Mouse (Mus musculus): ENCODE measurements around the gene Rraga. TPM values are rescaled to one million over a fixed set of nuclear protein-coding genes. Genes with fewer than 3 reads are reported as not detected.
"Not testable (repeated sequence)": the region's sequence is repeated elsewhere in the genome, so short reads cannot be mapped to it uniquely, and the experiment has no call there.

The Rraga gene
- polyA plus RNA-seq, 1 experiment from 2014 or later, result 169 TPM

DNA sequence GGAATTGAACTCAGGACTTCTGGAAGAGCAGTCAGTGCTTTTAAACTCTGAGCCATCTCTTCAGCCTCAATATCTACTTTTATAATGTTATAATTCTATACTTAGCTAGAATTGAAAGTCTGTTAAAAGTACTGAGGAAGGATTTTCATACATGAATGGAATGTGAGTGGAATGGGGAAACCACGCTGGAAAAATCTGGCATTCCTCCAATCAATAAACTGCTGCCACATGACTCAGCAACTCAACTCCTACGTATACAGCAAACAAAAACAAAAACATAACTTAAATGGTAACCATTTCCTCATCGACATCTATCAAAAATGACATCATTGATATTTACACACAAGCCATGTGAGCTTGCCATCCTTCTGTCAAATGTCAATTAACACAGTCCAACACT is 46.6 kb downstream of the Rraga start:
- H3K9me3 ChIP-seq (replicated peaks; ENCODE audit: control insufficient read depth, low read length, poor library complexity, severe bottlenecking), result no peaks in the 10 kb centered on the region
- 75% methylated on average over 3 of the region's 3 CpGs for WGBS
- no peak overlapping the region for H3K4me3 ChIP-seq (ENCODE audit: low read depth, low read length)
- no peaks in the 10 kb centered on the region for H3K27me3 ChIP-seq (ENCODE audit: control insufficient read depth, insufficient read depth, low read depth, low read length)
- no peak for ATAC-seq
- H3K4me2 ChIP-seq (ENCODE audit: low read length), result no peak overlapping the region
- H3K27ac ChIP-seq (ENCODE audit: low read length), result no peak overlapping the region
- H3K36me3 ChIP-seq (ENCODE audit: control insufficient read depth, insufficient read depth, low read length), result no peaks in the 10 kb centered on the region
- H3K4me1 ChIP-seq (ENCODE audit: control insufficient read depth, insufficient read depth, low read length), result no peaks in the 10 kb centered on the region
- H3K9ac ChIP-seq (ENCODE audit: low read depth, low read length), result no peak overlapping the region

DNA sequence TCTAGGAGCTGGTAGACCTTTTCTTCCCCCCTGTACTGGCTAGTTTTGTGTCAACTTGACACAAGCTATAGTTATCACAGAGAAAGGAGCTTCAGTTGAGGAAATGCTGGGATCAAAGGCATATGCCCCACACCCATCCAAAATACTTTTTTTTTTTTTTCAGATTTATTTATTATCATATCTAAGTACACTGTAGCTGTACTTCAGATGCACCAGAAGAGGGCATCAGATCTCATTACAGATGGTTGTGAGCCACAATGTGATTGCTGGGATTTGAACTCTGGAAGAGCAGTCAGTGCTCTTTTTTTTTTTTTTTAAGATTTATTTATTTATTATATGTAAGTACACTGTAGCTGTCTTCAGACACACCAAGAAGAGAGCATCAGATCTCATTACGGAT is 47.1 kb downstream of the Rraga start:
- not testable (repeated sequence) for H3K4me2 ChIP-seq (ENCODE audit: low read length); H3K4me3 ChIP-seq (ENCODE audit: low read depth, low read length); ATAC-seq; H3K27ac ChIP-seq (ENCODE audit: low read length); H3K9ac ChIP-seq (ENCODE audit: low read depth, low read length); H3K36me3 ChIP-seq (ENCODE audit: control insufficient read depth, insufficient read depth, low read length); H3K27me3 ChIP-seq (ENCODE audit: control insufficient read depth, insufficient read depth, low read depth, low read length); H3K9me3 ChIP-seq (replicated peaks; ENCODE audit: control insufficient read depth, low read length, poor library complexity, severe bottlenecking); H3K4me1 ChIP-seq (ENCODE audit: control insufficient read depth, insufficient read depth, low read length)
- 83% methylated on average over 1 of the region's 1 CpGs for WGBS

DNA sequence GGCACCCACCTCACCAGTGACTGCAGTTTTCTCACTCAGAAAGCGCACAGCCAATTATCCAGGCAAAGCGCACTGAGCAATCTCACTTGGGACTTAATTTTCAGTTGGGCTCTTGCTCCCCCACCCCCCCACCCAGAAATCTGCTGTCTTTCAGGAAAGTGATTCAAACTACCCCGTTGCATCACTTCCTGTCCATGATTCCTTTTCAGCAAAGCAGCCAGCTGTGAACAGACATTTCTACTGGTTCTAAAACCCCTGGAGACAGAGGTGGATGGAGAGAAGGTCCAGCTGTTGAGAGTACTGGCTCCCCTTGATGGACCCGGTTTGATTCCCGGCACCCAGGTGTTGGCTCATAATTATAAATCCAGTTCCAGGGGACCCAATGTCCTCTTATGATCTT is 50.0 kb downstream of the Rraga start:
- no peak for ATAC-seq
- Histone ChIP-seq H3K9me3 (replicated peaks; ENCODE audit: control insufficient read depth, low read length, poor library complexity, severe bottlenecking) (no peaks in the 10 kb centered on the region), H3K4me2 (ENCODE audit: low read length) (no peak overlapping the region), H3K27me3 (ENCODE audit: control insufficient read depth, insufficient read depth, low read depth, low read length) (no peaks in the 10 kb centered on the region), H3K4me3 (ENCODE audit: low read depth, low read length) (no peak overlapping the region), H3K4me1 (ENCODE audit: control insufficient read depth, insufficient read depth, low read length) (no peaks in the 10 kb centered on the region), H3K27ac (ENCODE audit: low read length) (no peak overlapping the region), H3K9ac (ENCODE audit: low read depth, low read length) (no peak overlapping the region), H3K36me3 (ENCODE audit: control insufficient read depth, insufficient read depth, low read length) (no peaks in the 10 kb centered on the region)
- WGBS, result 81% methylated on average over 5 of the region's 5 CpGs

DNA sequence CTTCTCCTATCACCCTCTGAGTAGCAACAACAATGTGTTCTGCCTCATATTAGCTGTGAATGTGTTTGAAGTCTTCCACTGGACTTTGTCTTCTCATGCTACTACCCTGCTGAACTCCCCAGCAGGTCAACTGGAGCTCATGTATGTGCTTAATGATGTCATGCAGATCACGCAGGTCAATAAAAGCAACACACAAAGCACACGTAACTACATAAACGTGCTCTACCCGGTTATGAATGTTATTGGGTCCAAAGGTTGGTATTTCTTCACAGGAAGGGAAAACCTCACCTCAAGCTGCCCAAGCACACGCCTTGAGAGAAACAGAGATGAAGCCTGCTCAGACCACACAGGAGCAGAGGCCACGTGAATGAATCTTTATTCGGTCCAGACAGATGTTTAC is 51.0 kb downstream of the Rraga start:
- 94% methylated on average over 7 of the region's 7 CpGs for WGBS
- not testable (repeated sequence) for H3K4me2 ChIP-seq (ENCODE audit: low read length); H3K9me3 ChIP-seq (replicated peaks; ENCODE audit: control insufficient read depth, low read length, poor library complexity, severe bottlenecking)

More for the DNA sequence above, 51.0 kb downstream of the Rraga start:
- not testable (repeated sequence) for ATAC-seq; H3K36me3 ChIP-seq (ENCODE audit: control insufficient read depth, insufficient read depth, low read length); H3K27me3 ChIP-seq (ENCODE audit: control insufficient read depth, insufficient read depth, low read depth, low read length); H3K27ac ChIP-seq (ENCODE audit: low read length); H3K4me1 ChIP-seq (ENCODE audit: control insufficient read depth, insufficient read depth, low read length); H3K4me3 ChIP-seq (ENCODE audit: low read depth, low read length); H3K9ac ChIP-seq (ENCODE audit: low read depth, low read length)

Other genes with a start within 250 kb of the Rraga start
- gene Saxo1, start 17.3 kb upstream of the Rraga start, polyA plus RNA-seq (2015; fragmentation: Nextera tagmentation; extraction: Ambion mirVana), result not detected in 2 replicates
- 4.0 and 5.6 TPM in 2 replicates for gene Haus6, start 36.4 kb downstream of the Rraga start, polyA plus RNA-seq (2015; fragmentation: Nextera tagmentation; extraction: Ambion mirVana)
- 38.2 and 40.2 TPM in 2 replicates for gene Plin2, start 94.4 kb downstream of the Rraga start, polyA plus RNA-seq (2015; fragmentation: Nextera tagmentation; extraction: Ambion mirVana)
- gene Dennd4c, start 172.9 kb downstream of the Rraga start, polyA plus RNA-seq (2015; fragmentation: Nextera tagmentation; extraction: Ambion mirVana), result 2.1 and 3.9 TPM in 2 replicates

Measured in midbrain, embryonic 16.5 days (tissue).